25 mouse cellular contexts compared by ENCODE assay signal in genomic region chr5:54348820-54349596, GRCm38 (mm10).
DNase-seq lines count a peak whose midpoint lies in the region; ATAC-seq and TF ChIP-seq lines count a peak whose summit lies in the region.
"Had no signal": no experiment of that assay in that cellular context is flagged by ENCODE, and none has a peak within 500 bp of the region (broad histone marks: within the 10 kb centered on the region; RNA-seq: fewer than 3 reads in every experiment).

No protein-coding gene starts in this region.

- no peaks in the 10 kb centered on the region for H3K9me3 ChIP-seq in forebrain, embryonic 16.5 days (ENCODE audit: control insufficient read depth, low read length)
- H3K9me3 ChIP-seq in forebrain, embryonic 11.5 days (ENCODE audit: control insufficient read depth, low read length): no peaks in the 10 kb centered on the region
- no peaks in the 10 kb centered on the region for H3K9me3 ChIP-seq in heart, embryonic 14.5 days (ENCODE audit: control insufficient read depth, low read length)
- no peaks in the 10 kb centered on the region for H3K9me3 ChIP-seq in hindbrain, embryonic 15.5 days
- no peaks in the 10 kb centered on the region for H3K9me3 ChIP-seq in hindbrain, embryonic 12.5 days (replicated peaks)
- H3K9me3 ChIP-seq in hindbrain, postnatal 0 days (ENCODE audit: low read length): no peaks in the 10 kb centered on the region
- H3K9me3 ChIP-seq: embryonic facial prominence, embryonic 12.5 days; G1E; kidney, embryonic 15.5 days; limb, embryonic 13.5 days; liver, embryonic 13.5 days had no signal

- no peak for TF ChIP-seq CTCF in hindbrain, postnatal 0 days (IDR thresholded peaks at IDR 0.05; ENCODE audit: low read depth)

- H3K36me3 ChIP-seq in forebrain, embryonic 16.5 days (ENCODE audit: control insufficient read depth, insufficient read depth): no peaks in the 10 kb centered on the region
- no peaks in the 10 kb centered on the region for H3K36me3 ChIP-seq in forebrain, embryonic 11.5 days (ENCODE audit: control insufficient read depth, insufficient read depth, low read length)
- H3K36me3 ChIP-seq in heart, embryonic 14.5 days (ENCODE audit: control insufficient read depth, insufficient read depth, low read length): no peaks in the 10 kb centered on the region
- no peaks in the 10 kb centered on the region for H3K36me3 ChIP-seq in hindbrain, embryonic 15.5 days
- no peaks in the 10 kb centered on the region for H3K36me3 ChIP-seq in hindbrain, embryonic 12.5 days
- H3K36me3 ChIP-seq in hindbrain, postnatal 0 days (ENCODE audit: insufficient read depth, low read length): no peaks in the 10 kb centered on the region
- H3K36me3 ChIP-seq: embryonic facial prominence, embryonic 12.5 days; G1E; kidney, embryonic 15.5 days; limb, embryonic 13.5 days; liver, embryonic 13.5 days had no signal

- WGBS in forebrain, embryonic 16.5 days: 70% methylated on average over 8 of the region's 8 CpGs
- WGBS in forebrain, embryonic 11.5 days: 86% methylated on average over 8 of the region's 8 CpGs
- 57% methylated on average over 8 of the region's 8 CpGs for WGBS in heart, embryonic 14.5 days
- 56% methylated on average over 8 of the region's 8 CpGs for WGBS in hindbrain, embryonic 15.5 days
- 78% methylated on average over 8 of the region's 8 CpGs for WGBS in hindbrain, embryonic 12.5 days
- WGBS in hindbrain, postnatal 0 days: 71% methylated on average over 8 of the region's 8 CpGs

- peaks cover 6% of the 10 kb centered on the region for H3K4me1 ChIP-seq in forebrain, embryonic 16.5 days (replicated peaks; ENCODE audit: control insufficient read depth, insufficient read depth, low read length)
- H3K4me1 ChIP-seq in forebrain, embryonic 11.5 days (replicated peaks; ENCODE audit: control insufficient read depth, insufficient read depth, low read length): no peaks in the 10 kb centered on the region
- peaks cover 0 to 11% of the 10 kb centered on the region in 2 experiments; a peak in 2 of 4 replicates for H3K4me1 ChIP-seq in heart, embryonic 14.5 days (ENCODE audit: control insufficient read depth in 2 of 2, insufficient read depth in 2 of 2, low read length in 2 of 2)
- peaks cover 14% of the 10 kb centered on the region for H3K4me1 ChIP-seq in hindbrain, embryonic 15.5 days (replicated peaks)
- H3K4me1 ChIP-seq in hindbrain, embryonic 12.5 days: no peaks in the 10 kb centered on the region
- H3K4me1 ChIP-seq in hindbrain, postnatal 0 days (ENCODE audit: insufficient read depth, low read length): no peaks in the 10 kb centered on the region; the same call in 1 of the 2 replicates
- H3K4me1 ChIP-seq: embryonic facial prominence, embryonic 12.5 days; kidney, embryonic 15.5 days; liver, embryonic 13.5 days had no signal

- DNase-seq in forebrain, embryonic 11.5 days (ENCODE audit: low spot score): no peak
- DNase-seq in heart, postnatal 4 days: no peak
- DNase-seq in hindbrain, postnatal 0 days (ENCODE audit: low spot score): peak; percentile 15
- DNase-seq in spleen, postnatal 10 days (ENCODE audit: low spot score in 2 of 2): no peak
- DNase-seq: adrenal gland, postnatal 14 days; cerebellum, adult 11 months; cerebellum, postnatal 10 days; gastrocnemius, postnatal 10 days; layer of hippocampus, postnatal 36 days; liver, embryonic 13.5 days; lung, embryonic 14.5 days; lung, postnatal 36 days; thymus, postnatal 14 days had no signal

- no peak overlapping the region for H3K4me3 ChIP-seq in forebrain, embryonic 16.5 days (replicated peaks; ENCODE audit: low read length)
- H3K4me3 ChIP-seq in forebrain, embryonic 11.5 days (ENCODE audit: low read depth, low read length): no peak overlapping the region
- no peak overlapping the region for H3K4me3 ChIP-seq in heart, embryonic 14.5 days (ENCODE audit: control insufficient read depth in 1 of 2, insufficient read depth in 1 of 2, low read depth in 1 of 2, low read length in 2 of 2)
- H3K4me3 ChIP-seq in hindbrain, embryonic 15.5 days: no peak overlapping the region
- H3K4me3 ChIP-seq in hindbrain, embryonic 12.5 days: no peak overlapping the region
- no peak overlapping the region for H3K4me3 ChIP-seq in hindbrain, postnatal 0 days (ENCODE audit: low read length)
- H3K4me3 ChIP-seq: embryonic facial prominence, embryonic 12.5 days; erythroblast, embryonic 14.5 days; kidney, embryonic 15.5 days; limb, embryonic 13.5 days; liver, embryonic 13.5 days; myocyte had no signal

- 0 out of 2 replicates have a peak, but pooled peaks have one; percentile 3 for ATAC-seq in forebrain, embryonic 16.5 days
- no peak for ATAC-seq in forebrain, embryonic 11.5 days (replicated peaks; ENCODE audit: low FRiP score)
- ATAC-seq in heart, embryonic 14.5 days (ENCODE audit: insufficient number of reproducible peaks, insufficient read depth, low FRiP score, low read depth): no peak
- ATAC-seq in hindbrain, embryonic 15.5 days (ENCODE audit: low FRiP score, low read depth): peak; percentile 23; the same call in 1 of the 2 replicates
- no peak for ATAC-seq in hindbrain, embryonic 12.5 days (ENCODE audit: low FRiP score)
- ATAC-seq in hindbrain, postnatal 0 days: no peak
- ATAC-seq: CD4-positive, CD25-positive, alpha-beta regulatory T cell, adult 4 months; intestine, postnatal 0 days had no signal

- no peaks in the 10 kb centered on the region for H3K27me3 ChIP-seq in forebrain, embryonic 16.5 days (replicated peaks; ENCODE audit: control insufficient read depth, insufficient read depth, low read length)
- H3K27me3 ChIP-seq in forebrain, embryonic 11.5 days (ENCODE audit: control insufficient read depth, insufficient read depth, low read length): no peaks in the 10 kb centered on the region
- no peaks in the 10 kb centered on the region for H3K27me3 ChIP-seq in heart, embryonic 14.5 days (ENCODE audit: control insufficient read depth, insufficient read depth, low read length)
- H3K27me3 ChIP-seq in hindbrain, embryonic 15.5 days: no peaks in the 10 kb centered on the region
- H3K27me3 ChIP-seq in hindbrain, embryonic 12.5 days: no peaks in the 10 kb centered on the region
- no peaks in the 10 kb centered on the region for H3K27me3 ChIP-seq in hindbrain, postnatal 0 days (ENCODE audit: insufficient read depth, low read length)
- H3K27me3 ChIP-seq: embryonic facial prominence, embryonic 12.5 days; kidney, embryonic 15.5 days; limb, embryonic 13.5 days; liver, embryonic 13.5 days had no signal

- peak overlapping the region; percentile 39; the same call in 1 of the 2 replicates for H3K27ac ChIP-seq in forebrain, embryonic 16.5 days (ENCODE audit: low read length)
- no peak overlapping the region for H3K27ac ChIP-seq in forebrain, embryonic 11.5 days (ENCODE audit: low read depth, low read length)
- H3K27ac ChIP-seq in heart, embryonic 14.5 days (replicated peaks in 1 of 2; ENCODE audit: control insufficient read depth in 1 of 2, insufficient read depth in 1 of 2, low read depth in 2 of 2, low read length in 2 of 2): peak overlapping the region in 1 of 2 experiments; percentile 70; a peak in 3 of 4 replicates
- H3K27ac ChIP-seq in hindbrain, embryonic 15.5 days (replicated peaks): peak overlapping the region; percentile 14; the same call in 1 of the 2 replicates
- no peak overlapping the region for H3K27ac ChIP-seq in hindbrain, embryonic 12.5 days
- peak overlapping the region; percentile 32; the same call in 1 of the 2 replicates for H3K27ac ChIP-seq in hindbrain, postnatal 0 days
- H3K27ac ChIP-seq: embryonic facial prominence, embryonic 12.5 days; kidney, embryonic 15.5 days; limb, embryonic 13.5 days; liver, embryonic 13.5 days had no signal

- H3K4me2 ChIP-seq in forebrain, embryonic 16.5 days (ENCODE audit: low read length): no peak overlapping the region
- no peak overlapping the region for H3K4me2 ChIP-seq in forebrain, embryonic 11.5 days (ENCODE audit: low read depth, low read length, severe bottlenecking)
- 0 out of 2 replicates have a peak overlapping the region, but pooled peaks have one; percentile 4 for H3K4me2 ChIP-seq in heart, embryonic 14.5 days (ENCODE audit: low read length)
- no peak overlapping the region for H3K4me2 ChIP-seq in hindbrain, embryonic 15.5 days
- H3K4me2 ChIP-seq in hindbrain, embryonic 12.5 days (replicated peaks): no peak overlapping the region
- no peak overlapping the region for H3K4me2 ChIP-seq in hindbrain, postnatal 0 days (ENCODE audit: low read depth, low read length)
- H3K4me2 ChIP-seq: embryonic facial prominence, embryonic 12.5 days; kidney, embryonic 15.5 days; limb, embryonic 13.5 days; liver, embryonic 13.5 days; lung, embryonic 14.5 days had no signal

- H3K9ac ChIP-seq in forebrain, embryonic 16.5 days (replicated peaks; ENCODE audit: low read depth, low read length): no peak overlapping the region
- no peak overlapping the region for H3K9ac ChIP-seq in forebrain, embryonic 11.5 days (ENCODE audit: low read length)
- H3K9ac ChIP-seq in heart, embryonic 14.5 days (ENCODE audit: low read length): no peak overlapping the region; the same call in 1 of the 2 replicates
- no peak overlapping the region for H3K9ac ChIP-seq in hindbrain, embryonic 15.5 days
- no peak overlapping the region for H3K9ac ChIP-seq in hindbrain, embryonic 12.5 days
- H3K9ac ChIP-seq in hindbrain, postnatal 0 days (replicated peaks; ENCODE audit: low read length): no peak overlapping the region
- H3K9ac ChIP-seq: embryonic facial prominence, embryonic 12.5 days; kidney, embryonic 15.5 days; limb, embryonic 13.5 days; liver, embryonic 13.5 days; lung, embryonic 14.5 days had no signal

Comparison
In these comparisons a context has a peak if more than half of its experiments do, and no peak if none do; other contexts are left out.
1. ATAC-seq: peak in forebrain, embryonic 16.5 days (single experiment) and hindbrain, embryonic 15.5 days (single experiment); none in forebrain, embryonic 11.5 days (single experiment), heart, embryonic 14.5 days (single experiment), hindbrain, embryonic 12.5 days (single experiment) and hindbrain, postnatal 0 days (single experiment).
2. H3K27ac ChIP-seq: peak in forebrain, embryonic 16.5 days (single experiment), hindbrain, embryonic 15.5 days (single experiment) and hindbrain, postnatal 0 days (single experiment); none in forebrain, embryonic 11.5 days (single experiment) and hindbrain, embryonic 12.5 days (single experiment).